Mouse (Mus musculus) C2C12 (cell line): ENCODE measurements around the gene Entpd5. TPM values are rescaled to one million over a fixed set of nuclear protein-coding genes. Genes with fewer than 3 reads are reported as not detected.

Experiments
- H3K27me3 ChIP-seq: one replicate; pipeline ENCODE4 v1.6.1; 2011; ENCODE audit not compliant: control insufficient read depth, insufficient read depth, insufficient read length
- H3K36me3 ChIP-seq: one replicate; pipeline ENCODE4 v1.6.1; 2011; ENCODE audit not compliant: control insufficient read depth, insufficient read depth
- H3K4me3 ChIP-seq: one replicate; pipeline ENCODE4 v1.5.1; 2011; ENCODE audit warnings: mild to moderate bottlenecking, control low read depth; ENCODE audit not compliant: poor library complexity, insufficient read depth, severe bottlenecking
- H3K79me2 ChIP-seq: one replicate; pipeline ENCODE4 v1.6.1; 2011; ENCODE audit not compliant: control insufficient read depth, insufficient read depth
- H3K79me3 ChIP-seq: one replicate; pipeline ENCODE4 v1.6.1; 2011; ENCODE audit warnings: low read depth, control low read depth
- H3ac ChIP-seq: one replicate; pipeline ENCODE3; 2011; ENCODE audit warnings: low read depth; ENCODE audit not compliant: control insufficient read depth, insufficient read length
- CEBPB ChIP-seq: IDR thresholded peaks from one replicate; pipeline ENCODE4 v1.6.1; 2011; ENCODE audit warnings: low read depth, mild to moderate bottlenecking, control low read depth, moderate library complexity
- CTCF ChIP-seq: IDR thresholded peaks from one replicate; pipeline ENCODE4 v1.5.1; 2011; ENCODE audit not compliant: control insufficient read depth, insufficient read depth, insufficient read length
- FOSL1 ChIP-seq: IDR thresholded peaks from one replicate; pipeline ENCODE4 v1.8.0; 2011; ENCODE audit warnings: mild to moderate bottlenecking, low read length; ENCODE audit not compliant: poor library complexity, insufficient read depth, severe bottlenecking
- MAX ChIP-seq: IDR thresholded peaks from one replicate; pipeline ENCODE4 v1.6.1; 2011; ENCODE audit warnings: mild to moderate bottlenecking, control low read depth
- MYOD1 ChIP-seq: IDR thresholded peaks from one replicate; pipeline ENCODE4 v1.6.1; 2011; ENCODE audit warnings: low read depth; ENCODE audit not compliant: control insufficient read depth, insufficient read length
- MYOG ChIP-seq: IDR thresholded peaks from one replicate; pipeline ENCODE4 v1.6.1; 2011; ENCODE audit not compliant: control insufficient read depth, insufficient read length; ENCODE audit errors: extremely low read depth
- USF1 ChIP-seq: IDR thresholded peaks from one replicate; pipeline ENCODE4 v1.6.1; 2011; ENCODE audit warnings: low read depth, mild to moderate bottlenecking, control low read depth, moderate library complexity
- polyA plus RNA-seq: library from polyadenylated mRNA; unstranded; fragments of >200 nt; fragmentation: generic; extraction: Trizol; gene quantifications from one replicate; pipeline ENCODE4 v1.2.1, GENCODE M21; 2012; ENCODE audit warnings: missing spikeins

The Entpd5 gene
- polyA plus RNA-seq, 1 experiment, result 4.5 TPM

- no peaks in the 10 kb centered on the region for H3K79me2 ChIP-seq
- no peaks in the 10 kb centered on the region for H3K79me3 ChIP-seq
- no peaks in the 10 kb centered on the region for H3K27me3 ChIP-seq
- TF ChIP-seq CEBPB, result no peak
- TF ChIP-seq CTCF, result no peak
- TF ChIP-seq MYOG, result no peak
- no peak for TF ChIP-seq USF1
- TF ChIP-seq FOSL1, result no peak
- no peak for TF ChIP-seq MYOD1
- TF ChIP-seq MAX, result no peak
- no peak overlapping the region for H3K4me3 ChIP-seq
- no peaks in the 10 kb centered on the region for H3K36me3 ChIP-seq
- H3ac ChIP-seq, result no peak overlapping the region
These were observed 4.3 kb downstream of the Entpd5 start for GRCm38 (mm10) chr12:84404541-84404940.

- Histone ChIP-seq H3K79me2 (no peaks in the 10 kb centered on the region), H3K79me3 (no peaks in the 10 kb centered on the region)
- TF ChIP-seq MYOD1 (no peak), FOSL1 (no peak), CTCF (no peak), MYOG (no peak), CEBPB (no peak), USF1 (no peak), MAX (no peak)
These were observed 5.9 kb downstream of the Entpd5 start for GRCm38 (mm10) chr12:84402923-84403322.

GRCm38 (mm10) chr12:84400653-84401052 is 8.2 kb downstream of the Entpd5 start:
- no peaks in the 10 kb centered on the region for H3K79me2 ChIP-seq
- H3ac ChIP-seq, result no peak overlapping the region
- TF ChIP-seq MYOG (no peak), CTCF (no peak), CEBPB (no peak), USF1 (no peak), FOSL1 (no peak), MAX (no peak), MYOD1 (no peak)

More at GRCm38 (mm10) chr12:84402923-84403322, 5.9 kb downstream of the Entpd5 start:
- H3K36me3 ChIP-seq, result no peaks in the 10 kb centered on the region
- H3K4me3 ChIP-seq, result no peak overlapping the region
- H3ac ChIP-seq, result no peak overlapping the region
- H3K27me3 ChIP-seq, result no peaks in the 10 kb centered on the region

GRCm38 (mm10) chr12:84400068-84400467 is 8.8 kb downstream of the Entpd5 start:
- H3K4me3 ChIP-seq, result no peak overlapping the region
- H3K36me3 ChIP-seq, result no peaks in the 10 kb centered on the region
- no peaks in the 10 kb centered on the region for H3K79me2 ChIP-seq
- H3K79me3 ChIP-seq, result no peaks in the 10 kb centered on the region
- H3ac ChIP-seq, result no peak overlapping the region
- TF ChIP-seq MYOD1 (no peak), CEBPB (no peak), MAX (no peak), MYOG (no peak), USF1 (no peak), CTCF (no peak), FOSL1 (no peak)
- no peaks in the 10 kb centered on the region for H3K27me3 ChIP-seq

More at GRCm38 (mm10) chr12:84400653-84401052, 8.2 kb downstream of the Entpd5 start:
- Histone ChIP-seq H3K36me3 (no peaks in the 10 kb centered on the region), H3K79me3 (no peaks in the 10 kb centered on the region), H3K27me3 (no peaks in the 10 kb centered on the region), H3K4me3 (no peak overlapping the region)

- no peaks in the 10 kb centered on the region for H3K36me3 ChIP-seq
- TF ChIP-seq CTCF, result no peak
- TF ChIP-seq CEBPB, result no peak
- TF ChIP-seq FOSL1, result no peak
- no peak for TF ChIP-seq MYOG
- no peak for TF ChIP-seq USF1
- TF ChIP-seq MAX, result no peak
- TF ChIP-seq MYOD1, result no peak
- H3K79me3 ChIP-seq, result no peaks in the 10 kb centered on the region
- no peak overlapping the region for H3K4me3 ChIP-seq
- H3K79me2 ChIP-seq, result no peaks in the 10 kb centered on the region
- H3ac ChIP-seq, result no peak overlapping the region
- no peaks in the 10 kb centered on the region for H3K27me3 ChIP-seq
These were observed 9.2 kb downstream of the Entpd5 start for GRCm38 (mm10) chr12:84399663-84400062.
